Mouse (Mus musculus): ENCODE measurements around the gene Gm21915.

Gm21915 gene

GRCm38 (mm10) chr9:40642470-40643220 lies 27.8 kb upstream of the Gm21915 start:
- no peak for TF ChIP-seq GATA4 (IDR thresholded peaks at IDR 0.05; ENCODE audit: insufficient replicate concordance, low read length)

- TF ChIP-seq GATA4 (IDR thresholded peaks at IDR 0.05; ENCODE audit: insufficient replicate concordance, low read length), result no peak
These were observed 21.0 kb upstream of the Gm21915 start for GRCm38 (mm10) chr9:40649444-40649843.

GRCm38 (mm10) chr9:40649983-40650382 lies 20.4 kb upstream of the Gm21915 start:
- TF ChIP-seq GATA4 (IDR thresholded peaks at IDR 0.05; ENCODE audit: insufficient replicate concordance, low read length), result no peak

- TF ChIP-seq GATA4 (IDR thresholded peaks at IDR 0.05; ENCODE audit: insufficient replicate concordance, low read length), result no peak
These were observed 19.1 kb upstream of the Gm21915 start for GRCm38 (mm10) chr9:40651239-40651859.

GRCm38 (mm10) chr9:40652757-40653156 lies 17.7 kb upstream of the Gm21915 start:
- no peak for TF ChIP-seq GATA4 (IDR thresholded peaks at IDR 0.05; ENCODE audit: insufficient replicate concordance, low read length)

- no peak for TF ChIP-seq GATA4 (IDR thresholded peaks at IDR 0.05; ENCODE audit: insufficient replicate concordance, low read length)
These were observed 4.1 kb upstream of the Gm21915 start for GRCm38 (mm10) chr9:40666190-40666803.

GRCm38 (mm10) chr9:40671323-40671930 lies 1.0 kb downstream of the Gm21915 start:
- no peak for TF ChIP-seq GATA4 (IDR thresholded peaks at IDR 0.05; ENCODE audit: insufficient replicate concordance, low read length)

- TF ChIP-seq GATA4 (IDR thresholded peaks at IDR 0.05; ENCODE audit: insufficient replicate concordance, low read length), result no peak
These were observed 5.0 kb downstream of the Gm21915 start for GRCm38 (mm10) chr9:40675203-40675958.

- no peak for TF ChIP-seq GATA4 (IDR thresholded peaks at IDR 0.05; ENCODE audit: insufficient replicate concordance, low read length)
These were observed 8.2 kb downstream of the Gm21915 start for GRCm38 (mm10) chr9:40678653-40679052.

- TF ChIP-seq GATA4 (IDR thresholded peaks at IDR 0.05; ENCODE audit: insufficient replicate concordance, low read length), result no peak
These were observed 15.5 kb downstream of the Gm21915 start, which contains the start of gene Clmp for GRCm38 (mm10) chr9:40685801-40686420. TSS of gene Clmp (plus strand) at chr9:40685962.

GRCm38 (mm10) chr9:40686421-40686899 lies 16.0 kb downstream of the Gm21915 start:
- no peak for TF ChIP-seq GATA4 (IDR thresholded peaks at IDR 0.05; ENCODE audit: insufficient replicate concordance, low read length)

- no peak for TF ChIP-seq GATA4 (IDR thresholded peaks at IDR 0.05; ENCODE audit: insufficient replicate concordance, low read length)
These were observed 16.6 kb downstream of the Gm21915 start for GRCm38 (mm10) chr9:40687053-40687452.

- TF ChIP-seq GATA4 (IDR thresholded peaks at IDR 0.05; ENCODE audit: insufficient replicate concordance, low read length), result no peak
These were observed 17.1 kb downstream of the Gm21915 start for GRCm38 (mm10) chr9:40687553-40687952.

GRCm38 (mm10) chr9:40690511-40690910 lies 20.1 kb downstream of the Gm21915 start:
- TF ChIP-seq GATA4 (IDR thresholded peaks at IDR 0.05; ENCODE audit: insufficient replicate concordance, low read length), result no peak
